Mouse (Mus musculus) C2C12 (cell line): ENCODE measurements around the gene Pou2f3. TPM values are rescaled to one million over a fixed set of nuclear protein-coding genes. Genes with fewer than 3 reads are reported as not detected.

Experiments used
- H3K27me3 ChIP-seq: one replicate; pipeline ENCODE4 v1.6.1; 2011; ENCODE audit not compliant: control insufficient read depth, insufficient read depth, insufficient read length
- H3K36me3 ChIP-seq: one replicate; pipeline ENCODE4 v1.6.1; 2011; ENCODE audit not compliant: control insufficient read depth, insufficient read depth
- H3K4me3 ChIP-seq: one replicate; pipeline ENCODE4 v1.5.1; 2011; ENCODE audit warnings: mild to moderate bottlenecking, control low read depth; ENCODE audit not compliant: poor library complexity, insufficient read depth, severe bottlenecking
- H3K79me2 ChIP-seq: one replicate; pipeline ENCODE4 v1.6.1; 2011; ENCODE audit not compliant: control insufficient read depth, insufficient read depth
- H3K79me3 ChIP-seq: one replicate; pipeline ENCODE4 v1.6.1; 2011; ENCODE audit warnings: low read depth, control low read depth
- H3ac ChIP-seq: one replicate; pipeline ENCODE3; 2011; ENCODE audit warnings: low read depth; ENCODE audit not compliant: control insufficient read depth, insufficient read length
- CEBPB ChIP-seq: IDR thresholded peaks from one replicate; pipeline ENCODE4 v1.6.1; 2011; ENCODE audit warnings: low read depth, mild to moderate bottlenecking, control low read depth, moderate library complexity
- CTCF ChIP-seq: IDR thresholded peaks from one replicate; pipeline ENCODE4 v1.5.1; 2011; ENCODE audit not compliant: control insufficient read depth, insufficient read depth, insufficient read length
- FOSL1 ChIP-seq: IDR thresholded peaks from one replicate; pipeline ENCODE4 v1.8.0; 2011; ENCODE audit warnings: mild to moderate bottlenecking, low read length; ENCODE audit not compliant: poor library complexity, insufficient read depth, severe bottlenecking
- MAX ChIP-seq: IDR thresholded peaks from one replicate; pipeline ENCODE4 v1.6.1; 2011; ENCODE audit warnings: mild to moderate bottlenecking, control low read depth
- MYOD1 ChIP-seq: IDR thresholded peaks from one replicate; pipeline ENCODE4 v1.6.1; 2011; ENCODE audit warnings: low read depth; ENCODE audit not compliant: control insufficient read depth, insufficient read length
- MYOG ChIP-seq: IDR thresholded peaks from one replicate; pipeline ENCODE4 v1.6.1; 2011; ENCODE audit not compliant: control insufficient read depth, insufficient read length; ENCODE audit errors: extremely low read depth
- USF1 ChIP-seq: IDR thresholded peaks from one replicate; pipeline ENCODE4 v1.6.1; 2011; ENCODE audit warnings: low read depth, mild to moderate bottlenecking, control low read depth, moderate library complexity
- polyA plus RNA-seq: library from polyadenylated mRNA; unstranded; fragments of >200 nt; fragmentation: generic; extraction: Trizol; gene quantifications from one replicate; pipeline ENCODE4 v1.2.1, GENCODE M21; 2012; ENCODE audit warnings: missing spikeins

The Pou2f3 gene
- polyA plus RNA-seq, 1 experiment, result not detected

DNA sequence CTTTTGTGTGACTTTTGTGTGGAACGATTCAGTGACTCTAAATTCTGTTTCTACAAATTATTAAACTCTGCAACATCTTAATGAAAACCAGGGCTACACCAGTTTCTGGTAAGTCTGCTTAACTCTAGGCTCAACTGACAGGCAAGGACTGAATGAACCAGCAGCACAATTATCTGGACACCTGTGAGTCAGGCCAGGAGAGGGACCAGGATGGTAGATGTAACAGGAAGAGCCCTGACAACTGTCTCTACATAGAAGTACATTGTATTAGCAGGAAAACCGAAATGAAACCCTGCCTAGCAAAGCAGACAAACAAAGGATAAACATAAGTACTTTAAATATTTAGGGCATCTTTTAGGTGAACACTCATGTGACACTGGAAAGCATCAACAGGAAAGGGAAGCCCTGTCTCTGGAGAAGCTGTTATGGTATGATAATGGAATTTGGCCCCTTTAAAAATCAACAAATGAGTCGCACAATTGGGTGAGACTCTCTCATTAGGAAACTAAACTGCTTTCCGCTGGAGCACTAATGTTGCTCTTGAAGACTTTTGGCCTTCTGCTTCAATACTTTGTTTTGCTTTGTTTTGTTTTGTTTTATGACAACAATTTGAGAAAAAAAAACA lies 106.4 kb downstream of the Pou2f3 start:
- TF ChIP-seq USF1, result no peak
- no peak for TF ChIP-seq CEBPB
- TF ChIP-seq FOSL1, result no peak
- TF ChIP-seq MYOG, result no peak
- no peak for TF ChIP-seq MYOD1
- TF ChIP-seq MAX, result no peak
- no peak for TF ChIP-seq CTCF
- H3K79me3 ChIP-seq, result peaks cover 61% of the 10 kb centered on the region
- peak overlapping the region; percentile 55 for H3K4me3 ChIP-seq
- no peaks in the 10 kb centered on the region for H3K36me3 ChIP-seq
- H3ac ChIP-seq, result peak overlapping the region; percentile 7
- peaks cover 68% of the 10 kb centered on the region for H3K79me2 ChIP-seq
- H3K27me3 ChIP-seq, result no peaks in the 10 kb centered on the region

DNA sequence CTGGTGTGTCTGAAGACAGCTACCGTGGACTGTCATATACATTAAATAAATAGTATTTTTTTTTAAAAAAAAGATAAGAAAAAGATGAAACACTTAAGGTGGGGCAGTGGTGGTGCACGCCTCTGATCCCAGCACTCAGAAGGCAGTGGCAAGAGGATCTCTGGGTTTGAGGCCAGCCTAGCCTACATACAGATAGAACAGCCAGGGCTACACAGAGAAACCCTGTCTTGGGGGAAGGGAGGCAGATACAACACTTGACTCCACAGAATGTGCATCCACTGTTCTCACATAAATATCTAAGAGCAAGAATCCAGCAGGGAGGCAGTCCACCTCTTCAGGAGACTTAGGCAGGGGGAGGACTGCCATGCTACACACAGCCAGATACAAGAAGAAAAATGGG lies 107.2 kb downstream of the Pou2f3 start:
- H3ac ChIP-seq, result no peak overlapping the region
- H3K27me3 ChIP-seq, result no peaks in the 10 kb centered on the region
- TF ChIP-seq CEBPB (no peak), CTCF (no peak), MAX (no peak), FOSL1 (no peak), MYOG (no peak)
- no peak overlapping the region for H3K4me3 ChIP-seq
- peaks cover 62% of the 10 kb centered on the region for H3K79me3 ChIP-seq
- no peaks in the 10 kb centered on the region for H3K36me3 ChIP-seq
- peaks cover 73% of the 10 kb centered on the region for H3K79me2 ChIP-seq

DNA sequence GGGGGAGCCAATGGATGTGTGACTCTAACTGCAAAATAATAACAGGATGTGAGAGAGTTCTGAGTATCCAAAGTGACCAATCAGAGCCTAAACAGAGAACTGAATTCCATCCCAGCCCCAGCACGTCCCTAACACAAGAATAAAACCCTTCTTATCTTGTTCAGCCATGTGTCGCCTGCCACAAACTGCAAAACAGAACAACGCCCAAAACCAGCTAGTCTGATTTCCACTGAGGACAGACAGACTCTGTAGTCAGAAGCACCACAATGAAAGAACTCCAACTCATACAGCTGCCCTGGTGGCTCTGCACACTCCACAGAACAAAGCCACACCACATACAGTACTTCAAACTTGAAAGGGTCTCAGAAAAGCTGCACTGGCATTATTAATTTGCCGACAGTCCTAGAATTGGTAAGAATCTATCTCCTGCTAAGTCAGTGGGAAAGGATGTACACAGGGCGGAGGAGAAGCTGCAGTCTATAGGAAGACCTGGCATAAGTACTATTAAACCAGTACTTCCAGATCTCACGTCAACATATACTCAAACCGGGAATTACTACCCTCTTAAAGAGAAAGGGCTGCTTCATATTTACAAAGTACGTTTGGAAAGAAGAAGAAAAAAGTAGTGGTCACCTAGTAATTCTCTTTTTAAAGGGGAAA lies 108.1 kb downstream of the Pou2f3 start:
- H3K79me3 ChIP-seq, result peaks cover 70% of the 10 kb centered on the region

DNA sequence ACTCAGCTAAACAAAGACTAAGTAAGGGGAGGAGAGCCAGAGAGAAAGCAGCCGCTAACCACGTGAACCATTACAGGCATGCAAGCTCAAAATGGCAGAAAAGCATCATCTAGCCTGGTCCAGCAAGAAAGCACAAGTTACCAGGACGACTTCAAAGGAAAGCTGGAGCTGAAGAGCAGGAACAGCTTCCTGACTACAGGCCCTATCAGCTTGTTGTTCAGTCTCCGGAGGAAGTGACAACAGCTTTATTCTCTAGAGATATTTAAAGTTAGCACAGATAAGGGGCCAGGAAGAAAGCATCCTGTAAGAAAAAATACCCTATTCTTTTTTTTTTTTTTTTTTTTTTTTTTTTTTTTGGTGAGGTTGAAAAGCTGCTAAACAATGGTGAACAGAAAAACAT lies 111.2 kb downstream of the Pou2f3 start:
- no peaks in the 10 kb centered on the region for H3K27me3 ChIP-seq
- no peaks in the 10 kb centered on the region for H3K36me3 ChIP-seq
- H3K79me3 ChIP-seq, result peaks cover 76% of the 10 kb centered on the region
- H3K79me2 ChIP-seq, result peaks cover 94% of the 10 kb centered on the region
- no peak overlapping the region for H3ac ChIP-seq
- no peak for TF ChIP-seq MYOD1
- TF ChIP-seq FOSL1, result no peak
- no peak for TF ChIP-seq USF1
- H3K4me3 ChIP-seq, result no peak overlapping the region

More for the DNA sequence above, 108.1 kb downstream of the Pou2f3 start:
- Histone ChIP-seq H3K79me2 (peaks cover 82% of the 10 kb centered on the region), H3K4me3 (no peak overlapping the region), H3ac (no peak overlapping the region), H3K36me3 (no peaks in the 10 kb centered on the region), H3K27me3 (no peaks in the 10 kb centered on the region)
- TF ChIP-seq MAX (no peak), MYOD1 (no peak), CEBPB (no peak), FOSL1 (no peak), USF1 (no peak), CTCF (no peak), MYOG (no peak)

DNA sequence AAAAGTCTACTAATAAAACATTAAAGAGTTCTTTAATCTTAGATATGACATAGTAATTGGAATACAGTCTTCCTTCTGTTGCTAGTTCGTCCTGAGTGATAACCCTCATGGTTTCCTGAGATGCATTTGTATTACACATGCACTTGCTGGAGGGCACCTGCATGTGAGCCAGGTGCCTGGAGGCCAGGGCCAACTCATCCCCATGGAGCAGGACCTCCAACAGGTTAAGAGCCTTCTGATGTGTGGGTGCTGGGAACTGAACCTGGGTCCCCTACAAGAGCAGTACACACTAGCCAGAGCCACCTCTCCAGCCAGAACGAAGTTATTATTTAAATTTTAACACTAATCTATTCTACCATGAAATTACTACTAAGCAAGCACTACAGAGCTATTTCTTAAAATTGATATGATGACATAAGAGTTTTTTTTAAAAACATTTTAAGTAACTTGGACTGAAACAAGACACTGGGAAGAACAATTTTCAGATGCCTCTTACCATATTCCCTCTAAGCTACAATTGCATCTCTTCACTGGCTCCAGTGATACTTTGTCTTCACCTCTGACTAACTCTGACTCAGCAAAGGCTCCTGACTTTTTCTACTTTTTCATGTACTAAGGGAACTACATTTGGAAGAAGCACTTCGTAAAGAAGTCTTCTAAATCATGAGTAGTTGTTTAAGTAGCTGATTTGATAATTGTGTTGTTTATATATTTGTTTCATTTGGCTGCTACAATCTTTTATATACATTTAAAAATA lies 112.2 kb downstream of the Pou2f3 start:
- no peak overlapping the region for H3ac ChIP-seq
- no peaks in the 10 kb centered on the region for H3K27me3 ChIP-seq
- H3K79me2 ChIP-seq, result peaks cover 94% of the 10 kb centered on the region
- no peak overlapping the region for H3K4me3 ChIP-seq
- peaks cover 76% of the 10 kb centered on the region for H3K79me3 ChIP-seq
- H3K36me3 ChIP-seq, result no peaks in the 10 kb centered on the region
- TF ChIP-seq MYOD1, result no peak
- TF ChIP-seq MAX, result no peak
- TF ChIP-seq FOSL1, result peak; percentile 55
- TF ChIP-seq MYOG, result no peak

DNA sequence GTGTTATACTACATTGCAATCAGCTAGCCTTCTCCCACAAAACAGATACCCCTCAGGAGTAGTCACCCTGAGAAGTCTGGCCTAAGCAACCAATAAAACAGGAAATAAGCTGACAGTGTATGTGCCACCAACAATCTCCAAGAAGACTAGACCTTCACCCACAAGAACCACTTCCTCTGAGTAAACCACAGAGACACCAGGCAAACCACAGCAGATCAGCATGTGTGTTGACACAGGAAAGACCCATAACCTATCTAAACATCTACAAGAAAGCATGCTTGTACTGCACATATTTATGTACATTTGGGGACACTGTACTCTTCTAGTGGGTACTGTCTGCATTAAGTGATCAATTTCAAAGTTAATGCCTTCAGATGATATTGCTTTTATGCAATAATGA lies 113.8 kb downstream of the Pou2f3 start:
- TF ChIP-seq MAX (peak; percentile 85), FOSL1 (no peak), MYOG (no peak), CEBPB (no peak), MYOD1 (peak; percentile 10)
- H3K79me3 ChIP-seq, result peaks cover 75% of the 10 kb centered on the region
- H3ac ChIP-seq, result no peak overlapping the region
- H3K36me3 ChIP-seq, result no peaks in the 10 kb centered on the region
- peaks cover 94% of the 10 kb centered on the region for H3K79me2 ChIP-seq
- H3K4me3 ChIP-seq, result no peak overlapping the region
- H3K27me3 ChIP-seq, result no peaks in the 10 kb centered on the region
